Mouse (Mus musculus): Measurements from ENCODE around the gene Selenop. TPM values are rescaled to one million over a fixed set of nuclear protein-coding genes. Genes with fewer than 3 reads are reported as not detected.

The Selenop gene
- polyA plus RNA-seq, 1 experiment from 2014 or later = 2,243 TPM

GRCm38 (mm10) chr15:3273191-3273590 lies 4.8 kb downstream of the Selenop start:
- H3K4me2 ChIP-seq (replicated peaks; ENCODE audit: low read depth) = peak overlapping the region; percentile 63
- ATAC-seq = no peak
- H3K4me3 ChIP-seq (ENCODE audit: low read depth, low read length) = peak overlapping the region; percentile 51
- H3K4me1 ChIP-seq (replicated peaks; ENCODE audit: control insufficient read depth, insufficient read depth, low read length) = 0 out of 2 replicates have a peak, but pooled peaks cover 5% of the 10 kb centered on the region
- no peaks in the 10 kb centered on the region for H3K9me3 ChIP-seq (ENCODE audit: control insufficient read depth)
- H3K36me3 ChIP-seq (ENCODE audit: control insufficient read depth, insufficient read depth) = peaks cover 30% of the 10 kb centered on the region
- 77% methylated on average over 1 of the region's 1 CpGs for WGBS
- no peak for TF ChIP-seq CTCF (IDR thresholded peaks at IDR 0.05; ENCODE audit: low read depth)
- H3K9ac ChIP-seq (ENCODE audit: low read depth, low read length) = peak overlapping the region; percentile 63
- H3K27ac ChIP-seq (ENCODE audit: low read depth, low read length) = peak overlapping the region; percentile 57
- H3K27me3 ChIP-seq (replicated peaks; ENCODE audit: control insufficient read depth, insufficient read depth, low read length) = no peaks in the 10 kb centered on the region

GRCm38 (mm10) chr15:3277391-3277790 lies 9.0 kb downstream of the Selenop start:
- Histone ChIP-seq H3K4me1 (replicated peaks; ENCODE audit: control insufficient read depth, insufficient read depth, low read length) (no peaks in the 10 kb centered on the region), H3K36me3 (ENCODE audit: control insufficient read depth, insufficient read depth) (peaks cover 45% of the 10 kb centered on the region), H3K27ac (ENCODE audit: low read depth, low read length) (no peak overlapping the region), H3K27me3 (replicated peaks; ENCODE audit: control insufficient read depth, insufficient read depth, low read length) (no peaks in the 10 kb centered on the region), H3K4me3 (ENCODE audit: low read depth, low read length) (no peak overlapping the region), H3K9ac (ENCODE audit: low read depth, low read length) (no peak overlapping the region), H3K4me2 (replicated peaks; ENCODE audit: low read depth) (no peak overlapping the region), H3K9me3 (ENCODE audit: control insufficient read depth) (no peaks in the 10 kb centered on the region)
- no peak for ATAC-seq
- TF ChIP-seq CTCF (IDR thresholded peaks at IDR 0.05; ENCODE audit: low read depth) = peak; percentile 59
- 91% methylated on average over 2 of the region's 2 CpGs for WGBS

- no peak overlapping the region for H3K27ac ChIP-seq (ENCODE audit: low read depth, low read length)
- no peaks in the 10 kb centered on the region for H3K4me1 ChIP-seq (replicated peaks; ENCODE audit: control insufficient read depth, insufficient read depth, low read length)
- WGBS = 88% methylated on average over 7 of the region's 7 CpGs
- no peak overlapping the region for H3K9ac ChIP-seq (ENCODE audit: low read depth, low read length)
- peaks cover 44% of the 10 kb centered on the region for H3K36me3 ChIP-seq (ENCODE audit: control insufficient read depth, insufficient read depth)
- no peak overlapping the region for H3K4me2 ChIP-seq (replicated peaks; ENCODE audit: low read depth)
- ATAC-seq = no peak
- no peaks in the 10 kb centered on the region for H3K27me3 ChIP-seq (replicated peaks; ENCODE audit: control insufficient read depth, insufficient read depth, low read length)
- 0 out of 2 replicates have a peak, but pooled peaks have one; percentile 4 for TF ChIP-seq CTCF (IDR thresholded peaks at IDR 0.05; ENCODE audit: low read depth)
- no peaks in the 10 kb centered on the region for H3K9me3 ChIP-seq (ENCODE audit: control insufficient read depth)
- no peak overlapping the region for H3K4me3 ChIP-seq (ENCODE audit: low read depth, low read length)
Observed at GRCm38 (mm10) chr15:3279242-3279641, 10.9 kb downstream of the Selenop start.

DNA sequence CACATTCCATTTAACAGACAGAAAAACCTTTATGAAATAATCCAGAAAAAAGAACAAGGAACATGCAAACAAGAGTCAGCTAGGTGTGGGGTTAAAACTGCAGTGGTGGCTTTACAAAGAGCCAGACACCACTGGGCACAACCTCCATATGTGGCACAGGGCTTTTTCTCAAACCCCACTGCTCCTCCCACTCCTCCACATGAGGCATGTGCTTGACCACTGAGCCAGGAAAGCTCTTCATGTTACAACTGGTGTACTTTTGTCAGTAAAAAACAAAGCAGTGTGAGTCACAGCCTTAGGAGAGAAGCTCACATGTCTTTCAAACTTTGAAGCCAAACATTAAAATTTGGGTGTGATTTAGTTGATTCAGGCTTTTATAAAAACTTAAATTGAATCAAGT lies 12.9 kb downstream of the Selenop start:
- Histone ChIP-seq H3K27ac (ENCODE audit: low read depth, low read length) (no peak overlapping the region), H3K4me1 (replicated peaks; ENCODE audit: control insufficient read depth, insufficient read depth, low read length) (no peaks in the 10 kb centered on the region), H3K9me3 (ENCODE audit: control insufficient read depth) (no peaks in the 10 kb centered on the region), H3K4me2 (replicated peaks; ENCODE audit: low read depth) (no peak overlapping the region), H3K4me3 (ENCODE audit: low read depth, low read length) (no peak overlapping the region), H3K9ac (ENCODE audit: low read depth, low read length) (no peak overlapping the region), H3K27me3 (replicated peaks; ENCODE audit: control insufficient read depth, insufficient read depth, low read length) (no peaks in the 10 kb centered on the region), H3K36me3 (ENCODE audit: control insufficient read depth, insufficient read depth) (peaks cover 29% of the 10 kb centered on the region)
- ATAC-seq = peak; percentile 52
- no peak for TF ChIP-seq CTCF (IDR thresholded peaks at IDR 0.05; ENCODE audit: low read depth)

GRCm38 (mm10) chr15:3281737-3282136 lies 13.4 kb downstream of the Selenop start:
- Histone ChIP-seq H3K9me3 (ENCODE audit: control insufficient read depth) (no peaks in the 10 kb centered on the region), H3K36me3 (ENCODE audit: control insufficient read depth, insufficient read depth) (peaks cover 25% of the 10 kb centered on the region), H3K4me3 (ENCODE audit: low read depth, low read length) (no peak overlapping the region), H3K4me2 (replicated peaks; ENCODE audit: low read depth) (no peak overlapping the region), H3K27me3 (replicated peaks; ENCODE audit: control insufficient read depth, insufficient read depth, low read length) (no peaks in the 10 kb centered on the region), H3K27ac (ENCODE audit: low read depth, low read length) (no peak overlapping the region), H3K4me1 (replicated peaks; ENCODE audit: control insufficient read depth, insufficient read depth, low read length) (no peaks in the 10 kb centered on the region), H3K9ac (ENCODE audit: low read depth, low read length) (no peak overlapping the region)
- peak; percentile 63 for ATAC-seq
- no peak for TF ChIP-seq CTCF (IDR thresholded peaks at IDR 0.05; ENCODE audit: low read depth)
- WGBS = 81% methylated on average over 1 of the region's 1 CpGs

GRCm38 (mm10) chr15:3286032-3286431 lies 17.7 kb downstream of the Selenop start:
- Histone ChIP-seq H3K9ac (ENCODE audit: low read depth, low read length) (no peak overlapping the region), H3K36me3 (ENCODE audit: control insufficient read depth, insufficient read depth) (no peaks in the 10 kb centered on the region), H3K4me2 (replicated peaks; ENCODE audit: low read depth) (no peak overlapping the region), H3K9me3 (ENCODE audit: control insufficient read depth) (no peaks in the 10 kb centered on the region), H3K27me3 (replicated peaks; ENCODE audit: control insufficient read depth, insufficient read depth, low read length) (no peaks in the 10 kb centered on the region), H3K4me1 (replicated peaks; ENCODE audit: control insufficient read depth, insufficient read depth, low read length) (no peaks in the 10 kb centered on the region), H3K4me3 (ENCODE audit: low read depth, low read length) (no peak overlapping the region), H3K27ac (ENCODE audit: low read depth, low read length) (no peak overlapping the region)
- ATAC-seq = no peak
- TF ChIP-seq CTCF (IDR thresholded peaks at IDR 0.05; ENCODE audit: low read depth) = no peak

- Histone ChIP-seq H3K27me3 (replicated peaks; ENCODE audit: control insufficient read depth, insufficient read depth, low read length) (no peaks in the 10 kb centered on the region), H3K9ac (ENCODE audit: low read depth, low read length) (no peak overlapping the region), H3K4me3 (ENCODE audit: low read depth, low read length) (no peak overlapping the region), H3K36me3 (ENCODE audit: control insufficient read depth, insufficient read depth) (no peaks in the 10 kb centered on the region), H3K27ac (ENCODE audit: low read depth, low read length) (no peak overlapping the region), H3K9me3 (ENCODE audit: control insufficient read depth) (no peaks in the 10 kb centered on the region), H3K4me2 (replicated peaks; ENCODE audit: low read depth) (no peak overlapping the region), H3K4me1 (replicated peaks; ENCODE audit: control insufficient read depth, insufficient read depth, low read length) (no peaks in the 10 kb centered on the region)
- ATAC-seq = no peak
- TF ChIP-seq CTCF (IDR thresholded peaks at IDR 0.05; ENCODE audit: low read depth) = no peak
- 87% methylated on average over 3 of the region's 3 CpGs for WGBS
Observed at GRCm38 (mm10) chr15:3290435-3290834, 22.1 kb downstream of the Selenop start.
